Mouse (Mus musculus) bone marrow macrophage, adult 2 months (primary cell): ENCODE results near the gene Hipk2.

Experiments
- CTCF ChIP-seq: IDR thresholded peaks from 2 replicates; pipeline ENCODE4 v1.5.1; 2012; ENCODE audit warnings: low read depth, mild to moderate bottlenecking, low read length, moderate library complexity
- POLR2A ChIP-seq: IDR thresholded peaks from 2 replicates; pipeline ENCODE4 v1.6.1; 2012; ENCODE audit warnings: mild to moderate bottlenecking, low read depth, low read length, borderline replicate concordance

DNA sequence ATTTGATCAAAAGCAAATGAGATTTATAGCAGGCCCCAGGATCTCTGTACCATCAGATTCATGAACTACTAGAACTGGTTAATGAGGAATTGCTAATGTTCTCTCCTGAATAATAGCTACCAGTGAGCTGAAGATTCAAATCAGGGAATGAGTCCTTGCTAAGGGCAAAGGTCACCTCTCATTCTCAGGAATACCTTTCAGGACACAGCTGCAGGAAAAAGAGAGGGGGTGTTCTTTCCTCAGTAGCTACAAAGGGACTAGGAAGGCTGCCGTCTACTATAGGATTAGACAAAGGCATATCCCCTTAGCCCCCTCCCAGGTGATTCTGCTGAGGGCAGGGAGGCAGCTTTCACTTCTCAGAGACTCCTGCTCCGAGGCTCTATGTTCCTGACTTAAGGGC is 5.9 kb downstream of the Hipk2 start:
- TF ChIP-seq CTCF (no peak), POLR2A (no peak)
